Mouse (Mus musculus) C2C12 (cell line): Measurements from ENCODE around the gene Ciao2a. TPM values are rescaled to one million over a fixed set of nuclear protein-coding genes. Genes with fewer than 3 reads are reported as not detected.

Experiments
- H3K27me3 ChIP-seq: one replicate; pipeline ENCODE4 v1.6.1; 2011; ENCODE audit not compliant: control insufficient read depth, insufficient read depth, insufficient read length
- H3K36me3 ChIP-seq: one replicate; pipeline ENCODE4 v1.6.1; 2011; ENCODE audit not compliant: control insufficient read depth, insufficient read depth
- H3K4me3 ChIP-seq: one replicate; pipeline ENCODE4 v1.5.1; 2011; ENCODE audit warnings: mild to moderate bottlenecking, control low read depth; ENCODE audit not compliant: poor library complexity, insufficient read depth, severe bottlenecking
- H3K79me2 ChIP-seq: one replicate; pipeline ENCODE4 v1.6.1; 2011; ENCODE audit not compliant: control insufficient read depth, insufficient read depth
- H3K79me3 ChIP-seq: one replicate; pipeline ENCODE4 v1.6.1; 2011; ENCODE audit warnings: low read depth, control low read depth
- H3ac ChIP-seq: one replicate; pipeline ENCODE3; 2011; ENCODE audit warnings: low read depth; ENCODE audit not compliant: control insufficient read depth, insufficient read length
- CEBPB ChIP-seq: IDR thresholded peaks from one replicate; pipeline ENCODE4 v1.6.1; 2011; ENCODE audit warnings: low read depth, mild to moderate bottlenecking, control low read depth, moderate library complexity
- CTCF ChIP-seq: IDR thresholded peaks from one replicate; pipeline ENCODE4 v1.5.1; 2011; ENCODE audit not compliant: control insufficient read depth, insufficient read depth, insufficient read length
- FOSL1 ChIP-seq: IDR thresholded peaks from one replicate; pipeline ENCODE4 v1.8.0; 2011; ENCODE audit warnings: mild to moderate bottlenecking, low read length; ENCODE audit not compliant: poor library complexity, insufficient read depth, severe bottlenecking
- MAX ChIP-seq: IDR thresholded peaks from one replicate; pipeline ENCODE4 v1.6.1; 2011; ENCODE audit warnings: mild to moderate bottlenecking, control low read depth
- MYOD1 ChIP-seq: IDR thresholded peaks from one replicate; pipeline ENCODE4 v1.6.1; 2011; ENCODE audit warnings: low read depth; ENCODE audit not compliant: control insufficient read depth, insufficient read length
- MYOG ChIP-seq: IDR thresholded peaks from one replicate; pipeline ENCODE4 v1.6.1; 2011; ENCODE audit not compliant: control insufficient read depth, insufficient read length; ENCODE audit errors: extremely low read depth
- USF1 ChIP-seq: IDR thresholded peaks from one replicate; pipeline ENCODE4 v1.6.1; 2011; ENCODE audit warnings: low read depth, mild to moderate bottlenecking, control low read depth, moderate library complexity
- polyA plus RNA-seq: library from polyadenylated mRNA; unstranded; fragments of >200 nt; fragmentation: generic; extraction: Trizol; gene quantifications from one replicate; pipeline ENCODE4 v1.2.1, GENCODE M21; 2012; ENCODE audit warnings: missing spikeins

Gene Ciao2a
- polyA plus RNA-seq, 1 experiment, result 39.7 TPM

DNA sequence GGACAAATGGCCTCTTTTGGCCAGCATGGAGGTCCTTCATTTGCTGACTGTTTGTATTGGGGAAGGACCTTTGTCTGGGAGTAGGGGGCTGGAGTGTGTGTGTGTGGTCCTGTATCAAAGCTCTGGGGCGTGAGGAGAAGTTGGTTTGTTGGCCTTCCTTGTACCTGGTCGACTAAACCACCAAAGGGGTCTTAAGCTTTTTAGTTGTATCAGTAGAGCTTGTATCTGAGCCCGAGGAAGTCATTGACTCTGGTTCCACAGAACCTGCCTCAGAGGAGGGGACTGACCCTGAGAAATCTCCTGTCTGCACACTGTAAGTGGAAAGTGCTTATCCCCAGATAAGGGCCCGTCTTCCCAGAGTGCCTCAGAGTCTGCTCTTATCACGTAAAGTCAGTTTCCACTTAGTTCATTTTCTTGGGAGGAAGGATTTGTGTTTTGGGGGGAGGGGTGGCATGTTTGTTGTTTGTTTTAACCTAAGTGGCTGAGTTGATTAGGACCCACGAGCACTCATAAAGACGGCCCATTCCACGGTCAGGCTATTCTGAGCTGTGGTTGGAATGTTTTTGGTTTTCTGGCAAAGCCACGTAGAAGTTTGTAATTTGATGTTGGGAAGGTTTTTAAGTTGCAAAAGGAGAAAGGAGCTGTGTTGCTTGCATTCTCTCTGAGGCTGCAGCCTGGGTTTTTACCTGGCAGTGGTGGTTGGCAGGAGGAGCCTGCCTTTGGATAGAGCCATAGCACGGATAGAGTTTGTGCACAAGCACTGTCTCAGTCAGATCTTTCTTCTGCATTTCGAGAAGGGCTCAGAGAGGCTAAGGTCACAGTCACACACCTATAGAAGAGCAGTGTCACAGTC is 55.6 kb downstream of the Ciao2a start:
- TF ChIP-seq MYOG, result no peak
- no peak for TF ChIP-seq FOSL1
- TF ChIP-seq CTCF, result no peak
- no peak for TF ChIP-seq CEBPB
- no peak for TF ChIP-seq MYOD1
- no peak for TF ChIP-seq USF1
- TF ChIP-seq MAX, result no peak
- Histone ChIP-seq H3K79me3 (no peaks in the 10 kb centered on the region), H3K27me3 (no peaks in the 10 kb centered on the region), H3ac (no peak overlapping the region), H3K79me2 (no peaks in the 10 kb centered on the region), H3K36me3 (no peaks in the 10 kb centered on the region), H3K4me3 (no peak overlapping the region)

DNA sequence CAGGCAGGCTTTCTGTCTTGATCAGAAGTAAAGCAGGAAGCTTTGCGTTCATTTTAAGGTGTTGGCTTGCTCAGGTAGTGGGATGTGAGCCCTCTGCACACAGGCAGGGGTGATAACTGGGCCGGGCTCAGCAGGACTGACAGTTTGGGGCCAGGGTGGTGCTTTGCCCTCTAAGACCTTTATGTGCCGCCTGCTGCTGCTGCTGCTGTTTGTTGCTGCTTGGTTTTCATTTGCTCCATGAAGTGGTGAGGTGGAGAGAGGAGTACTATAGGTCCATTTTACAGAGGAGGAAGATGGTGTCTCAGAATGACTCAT is 56.2 kb downstream of the Ciao2a start:
- Histone ChIP-seq H3K36me3 (no peaks in the 10 kb centered on the region), H3K79me2 (no peaks in the 10 kb centered on the region), H3K79me3 (no peaks in the 10 kb centered on the region), H3ac (no peak overlapping the region), H3K4me3 (no peak overlapping the region), H3K27me3 (no peaks in the 10 kb centered on the region)
- TF ChIP-seq FOSL1 (no peak), MYOD1 (no peak), MAX (no peak), CTCF (no peak)

DNA sequence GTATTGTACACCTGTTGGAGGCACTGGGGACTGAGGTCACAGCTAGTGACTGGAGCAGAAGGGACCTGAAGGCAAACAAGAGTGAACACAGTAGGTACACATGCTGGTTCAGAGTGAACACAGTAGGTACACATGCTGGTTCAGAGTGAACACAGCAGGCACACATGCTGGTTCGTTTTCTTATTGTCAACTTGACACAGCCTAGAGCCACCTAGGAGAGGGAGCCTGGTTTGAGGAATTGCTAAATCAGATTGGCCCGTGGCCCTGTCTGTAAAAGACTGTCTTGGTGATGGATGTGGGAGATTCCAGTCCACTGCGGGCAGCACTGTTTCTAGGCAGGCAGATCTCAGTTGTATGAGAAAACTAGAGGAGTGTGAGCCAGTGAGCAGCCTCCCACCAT is 56.6 kb downstream of the Ciao2a start:
- Histone ChIP-seq H3K4me3 (no peak overlapping the region), H3K79me2 (no peaks in the 10 kb centered on the region), H3K36me3 (no peaks in the 10 kb centered on the region), H3ac (no peak overlapping the region), H3K79me3 (no peaks in the 10 kb centered on the region), H3K27me3 (no peaks in the 10 kb centered on the region)
- TF ChIP-seq MAX, result no peak
- TF ChIP-seq FOSL1, result no peak
- TF ChIP-seq USF1, result no peak
- TF ChIP-seq MYOD1, result no peak
- TF ChIP-seq CEBPB, result no peak
- TF ChIP-seq MYOG, result no peak
- TF ChIP-seq CTCF, result no peak

DNA sequence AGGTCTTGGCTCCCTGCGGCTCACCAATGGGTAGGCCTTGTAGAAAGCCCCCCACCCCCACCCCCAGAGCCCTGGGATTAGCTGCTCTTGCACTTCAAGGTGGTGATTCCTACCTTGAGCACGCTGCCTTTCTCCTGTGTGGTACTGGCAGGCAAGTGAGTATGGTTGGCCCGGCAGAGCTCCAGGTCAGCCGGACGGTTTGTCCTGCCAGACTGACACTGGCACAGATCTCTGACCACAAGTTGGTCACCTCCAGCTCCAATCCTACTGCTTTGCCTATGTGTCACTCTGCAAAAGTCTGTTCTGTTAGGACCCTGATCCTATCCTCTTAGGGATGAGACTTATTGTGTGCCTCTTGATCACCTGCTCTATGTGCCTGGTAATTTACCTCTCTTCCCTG is 58.2 kb downstream of the Ciao2a start:
- TF ChIP-seq MYOG (no peak), CTCF (no peak), FOSL1 (no peak)
- no peaks in the 10 kb centered on the region for H3K27me3 ChIP-seq
- H3K79me3 ChIP-seq, result no peaks in the 10 kb centered on the region
- no peak overlapping the region for H3ac ChIP-seq
- H3K36me3 ChIP-seq, result no peaks in the 10 kb centered on the region
- no peak overlapping the region for H3K4me3 ChIP-seq
- H3K79me2 ChIP-seq, result no peaks in the 10 kb centered on the region

DNA sequence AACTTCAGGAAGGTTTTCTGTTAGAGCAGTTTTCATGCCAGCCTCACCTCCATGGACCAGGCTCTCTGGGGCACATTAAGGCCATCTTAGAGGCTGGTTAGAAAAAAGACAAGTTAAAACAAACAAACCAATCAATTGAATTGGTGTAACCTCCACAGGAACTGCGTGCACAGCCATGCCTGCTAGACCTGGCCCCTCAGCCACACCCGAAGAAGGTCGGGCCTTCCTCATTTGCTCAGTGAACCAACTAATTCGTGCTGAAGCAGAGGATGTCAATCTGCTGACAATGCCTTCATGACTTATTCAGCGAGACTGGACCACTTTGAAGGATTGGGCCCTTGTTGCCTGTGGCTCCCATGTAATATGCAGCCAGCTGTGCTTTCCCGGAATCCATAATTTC is 60.0 kb downstream of the Ciao2a start:
- Histone ChIP-seq H3K4me3 (no peak overlapping the region), H3ac (no peak overlapping the region), H3K27me3 (no peaks in the 10 kb centered on the region), H3K36me3 (no peaks in the 10 kb centered on the region), H3K79me2 (no peaks in the 10 kb centered on the region), H3K79me3 (no peaks in the 10 kb centered on the region)
- TF ChIP-seq MAX (no peak), MYOD1 (no peak), MYOG (no peak), USF1 (no peak), CTCF (no peak), FOSL1 (no peak), CEBPB (no peak)

Other genes with a start within 250 kb of the Ciao2a start
- 172 TPM for gene Pclaf, start 236.4 kb upstream of the Ciao2a start, polyA plus RNA-seq
- 6.2 TPM for gene Trip4, start 217.8 kb upstream of the Ciao2a start, polyA plus RNA-seq
- 6.8 TPM for gene Csnk1g1, start 217.7 kb upstream of the Ciao2a start, polyA plus RNA-seq
- gene Ppib, start 66.4 kb upstream of the Ciao2a start, polyA plus RNA-seq, result 781 TPM
- 0.74 TPM for gene Snx22, start 56.9 kb upstream of the Ciao2a start, polyA plus RNA-seq
- 69.9 TPM for gene Snx1, start within 50 bp of the Ciao2a start, polyA plus RNA-seq
- 22.8 TPM for gene Dapk2, start 31.6 kb downstream of the Ciao2a start, polyA plus RNA-seq
- 7.8 TPM for gene Herc1, start 223.8 kb downstream of the Ciao2a start, polyA plus RNA-seq